Mouse (Mus musculus) testis, adult 2 months (tissue): Measurements from ENCODE around the gene Gamt.

Source experiments
- CTCF ChIP-seq: fragments of 200-500 bp; IDR thresholded peaks from 2 replicates; pipeline ENCODE4 v1.5.1; 2012; ENCODE audit warnings: low read depth, mild to moderate bottlenecking, inconsistent platforms, low read length, moderate library complexity; ENCODE audit not compliant: control insufficient read depth, insufficient read depth, insufficient replicate concordance
- POLR2A ChIP-seq: fragments of 200-500 bp; IDR thresholded peaks from 2 replicates; pipeline ENCODE4 v1.6.1; 2012; ENCODE audit warnings: low read depth, mild to moderate bottlenecking, inconsistent platforms, low read length, moderate library complexity; ENCODE audit not compliant: control insufficient read depth

- TF ChIP-seq CTCF = no peak
- no peak for TF ChIP-seq POLR2A
Measured at GRCm38 (mm10) chr10:80302471-80302881, 41.7 kb upstream of the Gamt start.
